Comparison of ENCODE assay signal across 18 mouse cellular contexts in the genomic region with DNA sequence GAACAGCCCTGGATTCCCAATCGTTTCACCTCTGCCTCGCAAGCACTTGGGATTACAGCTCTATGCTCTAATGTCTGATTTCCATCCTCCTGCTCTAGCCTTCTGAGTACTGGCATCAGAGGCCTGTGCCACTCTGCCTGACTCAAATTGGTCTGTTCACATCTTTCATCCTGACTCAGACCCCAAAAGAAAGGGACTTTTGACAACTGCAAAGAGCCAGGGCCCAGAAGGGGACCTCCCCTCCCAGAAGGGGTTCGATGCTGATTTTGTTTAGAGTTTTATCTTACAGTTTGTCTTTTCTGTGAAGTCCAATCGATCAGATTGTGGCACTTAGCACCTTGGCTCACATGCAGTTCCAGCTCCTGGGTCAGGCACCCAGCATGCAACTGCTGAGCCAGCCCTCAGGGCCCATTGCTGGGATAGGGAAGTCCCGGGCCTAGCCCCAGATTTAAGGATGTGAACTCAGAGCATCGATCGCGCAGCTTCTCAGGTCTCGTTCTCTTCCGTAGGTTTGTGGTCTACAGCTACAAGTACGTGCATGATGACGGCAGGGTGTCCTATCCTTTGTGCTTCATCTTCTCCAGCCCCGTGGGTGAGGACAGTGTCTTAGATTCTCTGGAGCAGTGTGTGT. TPM values are rescaled to one million over a fixed set of nuclear protein-coding genes. Genes with fewer than 3 reads are reported as not detected.
A peak's percentile ranks its signal among the peaks of the same experiment; 100 is the strongest.
DNase-seq lines count a peak whose midpoint lies in the region; TF ChIP-seq lines count a peak whose summit lies in the region.
"Had no signal": no experiment of that assay in that cellular context is flagged by ENCODE, and none has a peak within 500 bp of the region (broad histone marks: within the 10 kb centered on the region; RNA-seq: fewer than 3 reads in every experiment).

No protein-coding gene starts in this region.

- TF ChIP-seq CTCF in spleen, adult 2 months (IDR thresholded peaks at IDR 0.05; ENCODE audit: extremely low read depth, insufficient read depth, insufficient read length, insufficient replicate concordance): no peak

- DNase-seq in spleen, adult 2 months (ENCODE audit: low read depth in 1 of 2, low spot score in 2 of 2): no peak
- no peak for DNase-seq in spleen, adult 12 weeks (ENCODE audit: low spot score)
- peak; percentile 45 for DNase-seq in T-cell, adult 2 months (ENCODE audit: low spot score)
- peak; percentile 89 for DNase-seq in induced T-regulatory cell, adult 2 months (ENCODE audit: low read depth)
- no peak for DNase-seq in cerebellum, postnatal 10 days
- no peak for DNase-seq in lung, postnatal 4 days
- no peak for DNase-seq in right cerebral cortex, postnatal 36 days (ENCODE audit: low spot score in 2 of 2)
- DNase-seq: adrenal gland, adult 8-10 months; cerebellum, adult 11-12 months; cerebellum, postnatal 36 days; gastrocnemius, adult 2 months had no signal

- H3K27ac ChIP-seq in spleen, adult 2 months (ENCODE audit: insufficient read depth, low read length): peak overlapping the region; percentile 41; the same call in 1 of the 2 replicates
- H3K27ac ChIP-seq: forebrain, embryonic 12.5 days; gastrocnemius, adult 2 months; heart, embryonic 13.5 days; hindbrain, embryonic 13.5 days; kidney, postnatal 0 days; liver, embryonic 14.5 days; neural tube, embryonic 12.5 days; stomach, embryonic 15.5 days had no signal

- TF ChIP-seq POLR2A in spleen, adult 2 months (IDR thresholded peaks at IDR 0.05; ENCODE audit: low read depth, low read length): no peak

- 61% methylated on average over 13 of the region's 13 CpGs for WGBS in spleen, adult 2 months

- H3K27me3 ChIP-seq in spleen, adult 2 months (ENCODE audit: control insufficient read depth, insufficient read depth, low read length): no peaks in the 10 kb centered on the region
- H3K27me3 ChIP-seq: stomach, embryonic 15.5 days had no signal

- H3K36me3 ChIP-seq in spleen, adult 2 months (ENCODE audit: control insufficient read depth, insufficient read depth, low read length): peaks cover 5% of the 10 kb centered on the region
- H3K36me3 ChIP-seq: forebrain, embryonic 12.5 days; heart, embryonic 13.5 days; hindbrain, embryonic 13.5 days; neural tube, embryonic 12.5 days; stomach, embryonic 15.5 days had no signal

- H3K4me1 ChIP-seq in spleen, adult 2 months (ENCODE audit: control insufficient read depth, insufficient read depth, insufficient read length): peaks cover 3% of the 10 kb centered on the region; the same call in 1 of the 2 replicates
- H3K4me1 ChIP-seq: stomach, embryonic 15.5 days had no signal

- no peak overlapping the region for H3K4me3 ChIP-seq in spleen, adult 2 months (ENCODE audit: extremely low read depth, insufficient read depth, insufficient read length)
- H3K4me3 ChIP-seq: forebrain, embryonic 12.5 days; gastrocnemius, adult 2 months; heart, embryonic 13.5 days; hindbrain, embryonic 13.5 days; neural tube, embryonic 12.5 days; stomach, embryonic 15.5 days had no signal

RNA-seq across cellular contexts. Expression of a gene that starts 7.2 kb away (rescaled TPM):
- 43.1 and 46.2 TPM in 2 replicates for polyA plus RNA-seq in spleen, adult 2 months (2012; rRNA removed)

RNA-seq across cellular contexts. Expression of a gene that starts 7.3 kb away (rescaled TPM):
- polyA plus RNA-seq in spleen, adult 2 months (2012; rRNA removed): 2.7 and 3.3 TPM in 2 replicates

RNA-seq across cellular contexts. Expression of a gene that starts 51.7 kb away (rescaled TPM):
- polyA plus RNA-seq in spleen, adult 2 months (2012; rRNA removed): 85.1 and 88.6 TPM in 2 replicates

RNA-seq across cellular contexts. Expression of a gene that starts 52.0 kb away (rescaled TPM):
- 26.6 and 31.5 TPM in 2 replicates for polyA plus RNA-seq in spleen, adult 2 months (2012; rRNA removed)

Comparison
In these comparisons a context has a peak if more than half of its experiments do, and no peak if none do; other contexts are left out.
1. DNase-seq: peak in T-cell, adult 2 months (single experiment) and induced T-regulatory cell, adult 2 months (single experiment); none in spleen, adult 2 months (0 of 2), spleen, adult 12 weeks (single experiment), cerebellum, postnatal 10 days (0 of 2), lung, postnatal 4 days (0 of 2) and right cerebral cortex, postnatal 36 days (0 of 2).